Mouse (Mus musculus) bone marrow macrophage, adult 2 months (primary cell): ENCODE measurements around the gene Ptpn7.

Source experiments
- CTCF ChIP-seq: IDR thresholded peaks from 2 replicates; pipeline ENCODE4 v1.5.1; 2012; ENCODE audit warnings: low read depth, mild to moderate bottlenecking, low read length, moderate library complexity
- POLR2A ChIP-seq: IDR thresholded peaks from 2 replicates; pipeline ENCODE4 v1.6.1; 2012; ENCODE audit warnings: mild to moderate bottlenecking, low read depth, low read length, borderline replicate concordance

DNA sequence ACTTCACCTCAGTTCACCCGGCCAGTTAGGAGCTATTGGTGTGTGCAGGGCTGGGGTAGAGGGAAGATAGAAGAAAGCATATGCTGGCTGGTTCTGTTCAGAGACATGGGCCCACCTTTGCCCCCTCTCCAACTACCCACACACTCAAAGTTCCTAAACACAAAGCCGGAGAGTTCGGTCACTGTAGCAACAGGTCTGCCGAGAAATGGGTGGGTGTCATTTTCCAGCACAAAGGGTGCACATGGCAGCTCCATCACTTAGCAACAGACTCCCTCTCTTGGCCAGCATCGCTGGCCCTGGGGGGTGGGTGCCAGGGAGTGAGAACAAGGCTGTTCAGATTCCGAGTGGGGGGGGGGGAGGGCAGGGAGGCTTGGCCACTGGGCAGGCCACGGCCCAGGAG, 26.6 kb downstream of the Ptpn7 start:
- TF ChIP-seq CTCF (no peak), POLR2A (no peak)
